Mouse (Mus musculus): Measurements from ENCODE around the gene Folr1. TPM values are rescaled to one million over a fixed set of nuclear protein-coding genes. Genes with fewer than 3 reads are reported as not detected.

Gene Folr1
- polyA plus RNA-seq, 1 experiment: 1.6 TPM

DNA sequence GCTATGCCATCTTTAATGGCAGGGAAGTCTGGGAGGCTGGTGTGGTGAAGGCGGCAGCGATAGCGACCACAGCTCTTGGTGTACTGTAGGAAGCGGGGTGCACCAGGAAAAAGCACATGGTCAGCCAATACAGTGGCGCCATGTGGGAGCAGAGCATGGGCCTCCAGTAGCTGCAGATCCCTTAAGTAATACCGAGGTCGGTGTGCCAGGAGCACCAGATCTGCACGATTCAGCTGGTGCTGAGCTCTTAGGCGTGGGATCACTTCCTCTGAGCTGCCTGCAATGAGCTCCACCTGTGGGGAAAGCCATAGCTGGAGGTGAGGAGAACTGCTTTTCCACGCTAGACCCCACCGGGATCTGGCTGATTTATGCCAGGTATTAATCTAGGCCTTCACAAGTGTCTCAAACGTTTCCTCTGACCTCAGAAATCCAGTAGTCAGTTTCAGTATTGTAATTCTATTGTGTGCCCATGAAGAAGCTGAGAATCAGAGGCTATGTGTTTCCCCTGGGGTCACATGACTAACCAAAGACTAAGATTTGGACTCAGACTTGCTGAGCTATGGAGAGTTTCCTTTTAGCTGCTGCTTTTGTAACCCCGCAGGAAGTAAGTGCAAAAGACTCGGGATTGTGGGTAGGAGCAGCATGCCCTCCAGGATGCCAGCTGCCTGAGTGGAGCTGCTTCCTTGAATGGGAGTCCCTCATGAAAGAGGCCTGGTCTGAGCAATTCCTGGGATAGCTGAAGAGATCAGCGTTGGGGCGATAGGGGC is 29.9 kb upstream of the Folr1 start:
- TF ChIP-seq CTCF (IDR thresholded peaks at IDR 0.05; ENCODE audit: low read depth, low read length): no peak
- no peak for TF ChIP-seq POLR2A (IDR thresholded peaks at IDR 0.05; ENCODE audit: borderline replicate concordance, low read depth, low read length)
- peak overlapping the region; percentile 95 for H3K27ac ChIP-seq (ENCODE audit: insufficient read depth, low read depth, low read length)
- H3K4me3 ChIP-seq (ENCODE audit: insufficient read depth, low read length): peak overlapping the region; percentile 42
- peaks cover 51% of the 10 kb centered on the region for H3K4me1 ChIP-seq (ENCODE audit: control insufficient read depth, insufficient read depth, low read length)

DNA sequence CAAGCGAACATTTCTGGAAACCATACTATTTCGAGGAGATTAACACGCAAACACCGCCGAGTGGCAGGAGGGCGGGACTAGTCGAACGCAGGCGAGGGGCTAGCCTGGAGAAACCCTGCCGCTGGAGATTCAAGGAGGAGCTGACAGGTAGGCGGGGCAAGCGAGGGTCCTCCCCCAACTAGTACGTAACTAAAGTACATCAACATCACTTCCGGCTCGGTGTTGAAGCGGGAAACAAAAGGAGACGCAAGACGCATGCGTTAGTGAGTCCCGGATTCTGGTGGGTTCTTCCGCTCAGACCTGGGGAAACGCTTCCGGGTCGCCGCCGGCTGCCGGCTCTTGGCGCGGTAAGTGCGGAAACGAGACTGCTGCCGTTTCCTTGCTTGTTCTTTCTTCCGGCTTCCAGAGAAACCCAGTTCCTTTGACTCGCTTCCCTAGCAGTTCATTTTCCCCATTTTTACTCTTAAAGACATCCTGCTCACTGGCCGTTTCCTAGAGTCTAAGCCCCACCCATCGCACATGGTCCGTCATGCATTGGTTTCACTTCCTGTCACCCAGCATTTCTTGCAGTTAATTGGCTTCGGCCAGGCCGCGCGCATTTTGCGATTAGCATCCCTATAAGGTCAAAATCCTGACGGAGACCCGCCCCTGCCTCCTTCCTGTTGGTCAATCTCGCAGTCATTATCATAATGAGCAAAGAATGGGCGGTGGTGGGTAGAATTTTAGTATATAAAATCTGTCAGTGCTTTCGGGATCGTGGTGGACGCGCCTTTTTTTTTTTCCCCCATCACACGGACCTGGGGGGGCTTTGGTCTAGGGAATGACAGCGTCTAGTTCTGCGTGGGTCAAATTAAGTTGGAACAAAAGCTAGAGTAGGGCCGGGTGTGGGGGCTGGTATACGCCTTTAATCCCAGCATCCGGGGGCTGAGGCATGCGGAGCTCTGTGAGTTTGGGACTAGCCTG is 25.8 kb upstream of the Folr1 start:
- peaks cover 42% of the 10 kb centered on the region for H3K4me1 ChIP-seq (ENCODE audit: control insufficient read depth, insufficient read depth, low read length)
- H3K27ac ChIP-seq (ENCODE audit: insufficient read depth, low read depth, low read length): peak overlapping the region; percentile 93
- peak overlapping the region; percentile 78 for H3K4me3 ChIP-seq (ENCODE audit: insufficient read depth, low read length)
- TF ChIP-seq CTCF (IDR thresholded peaks at IDR 0.05; ENCODE audit: low read depth, low read length): no peak
- TF ChIP-seq POLR2A (IDR thresholded peaks at IDR 0.05; ENCODE audit: borderline replicate concordance, low read depth, low read length): no peak

DNA sequence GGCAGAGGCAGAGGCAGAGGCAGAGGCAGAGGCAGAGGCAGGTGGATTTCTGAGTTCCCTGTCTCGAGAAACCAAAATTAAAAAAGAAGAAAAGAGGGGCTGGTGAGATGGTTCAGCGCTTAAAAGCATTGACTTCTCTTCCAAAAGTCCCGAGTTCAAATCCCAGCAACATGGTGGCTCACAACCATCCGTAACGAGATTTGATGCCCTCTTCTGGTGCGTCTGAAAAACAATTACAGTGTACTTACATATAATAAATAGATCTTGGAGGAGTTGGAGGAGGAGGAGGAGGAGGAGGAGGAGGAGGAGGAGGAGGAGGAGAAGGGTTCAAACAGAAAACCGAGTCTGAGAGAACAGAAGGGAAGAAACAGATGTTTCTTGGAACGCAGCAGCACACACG is 25.1 kb upstream of the Folr1 start:
- H3K4me1 ChIP-seq (ENCODE audit: control insufficient read depth, insufficient read depth, low read length): peaks cover 36% of the 10 kb centered on the region
- peak overlapping the region; percentile 40 for H3K27ac ChIP-seq (ENCODE audit: insufficient read depth, low read depth, low read length)
- no peak for TF ChIP-seq POLR2A (IDR thresholded peaks at IDR 0.05; ENCODE audit: borderline replicate concordance, low read depth, low read length)
- H3K4me3 ChIP-seq (ENCODE audit: insufficient read depth, low read length): peak overlapping the region; percentile 56

DNA sequence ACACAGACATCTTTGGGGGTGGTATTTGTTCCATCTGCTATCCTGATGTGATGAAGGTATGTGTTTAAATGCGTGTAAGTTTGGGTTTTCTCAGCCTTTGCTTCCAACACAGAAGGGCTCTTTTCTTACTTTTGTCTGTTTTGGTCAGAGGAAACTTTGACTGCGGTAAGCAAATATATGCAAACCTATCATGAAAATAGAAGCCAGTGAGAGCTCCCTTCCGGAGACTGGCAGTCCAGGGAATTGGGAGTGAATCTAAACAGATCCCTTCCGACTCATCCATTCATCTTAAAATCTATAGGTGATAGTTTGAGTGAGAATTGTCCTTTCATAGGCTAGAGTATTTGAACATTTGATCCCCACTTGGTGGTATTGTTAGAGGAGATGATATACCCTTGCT is 17.9 kb upstream of the Folr1 start:
- Histone ChIP-seq H3K4me3 (ENCODE audit: insufficient read depth, low read length) (no peak overlapping the region), H3K4me1 (ENCODE audit: control insufficient read depth, insufficient read depth, low read length) (peaks cover 4% of the 10 kb centered on the region), H3K27ac (ENCODE audit: insufficient read depth, low read depth, low read length) (no peak overlapping the region)
- TF ChIP-seq CTCF (IDR thresholded peaks at IDR 0.05; ENCODE audit: low read depth, low read length) (no peak), POLR2A (IDR thresholded peaks at IDR 0.05; ENCODE audit: borderline replicate concordance, low read depth, low read length) (no peak)

DNA sequence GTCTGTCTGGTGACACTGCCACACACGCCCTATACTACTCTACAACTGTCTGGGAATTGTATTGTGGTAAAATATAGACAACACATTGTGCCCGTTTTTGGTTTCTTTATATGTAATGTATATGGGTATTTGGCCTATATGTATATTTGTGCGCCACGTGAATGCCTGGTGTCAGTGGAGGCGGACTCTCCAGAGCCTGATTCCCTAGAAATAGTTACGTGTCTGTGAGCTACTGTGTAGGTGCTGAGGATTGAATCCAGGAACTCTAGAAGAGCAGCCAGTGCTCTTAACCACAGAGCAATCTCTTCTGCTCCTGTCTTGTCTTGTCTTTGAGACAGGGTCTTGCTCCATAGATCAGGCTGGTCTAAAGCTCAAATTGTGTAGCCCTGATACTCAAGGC is 15.7 kb upstream of the Folr1 start:
- Histone ChIP-seq H3K4me3 (ENCODE audit: insufficient read depth, low read length) (no peak overlapping the region), H3K27ac (ENCODE audit: insufficient read depth, low read depth, low read length) (no peak overlapping the region), H3K4me1 (ENCODE audit: control insufficient read depth, insufficient read depth, low read length) (peaks cover 25% of the 10 kb centered on the region)
- TF ChIP-seq CTCF (IDR thresholded peaks at IDR 0.05; ENCODE audit: low read depth, low read length): no peak
- no peak for TF ChIP-seq POLR2A (IDR thresholded peaks at IDR 0.05; ENCODE audit: borderline replicate concordance, low read depth, low read length)

DNA sequence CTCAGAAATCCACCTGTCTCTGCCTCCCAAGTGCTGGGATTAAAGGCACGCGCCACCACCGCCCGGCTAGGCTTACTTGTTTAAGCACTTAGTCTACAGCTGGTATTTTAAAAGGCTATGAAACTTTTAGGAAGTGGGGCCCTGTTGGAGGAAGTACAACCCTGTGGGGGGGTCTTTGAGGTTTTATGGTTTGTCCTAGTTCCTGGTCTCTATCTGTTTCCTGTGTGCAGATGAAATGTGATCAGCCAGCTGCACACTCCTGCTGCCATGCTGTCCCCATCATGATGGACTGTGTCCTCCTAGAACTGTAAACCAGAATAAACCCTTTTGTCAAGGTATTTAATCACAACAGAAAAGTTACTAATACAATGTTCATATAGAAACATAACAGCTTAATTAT is 13.6 kb upstream of the Folr1 start:
- Histone ChIP-seq H3K4me3 (ENCODE audit: insufficient read depth, low read length) (no peak overlapping the region), H3K27ac (ENCODE audit: insufficient read depth, low read depth, low read length) (peak overlapping the region; percentile 34), H3K4me1 (ENCODE audit: control insufficient read depth, insufficient read depth, low read length) (peaks cover 34% of the 10 kb centered on the region)
- TF ChIP-seq CTCF (IDR thresholded peaks at IDR 0.05; ENCODE audit: low read depth, low read length) (no peak), POLR2A (IDR thresholded peaks at IDR 0.05; ENCODE audit: borderline replicate concordance, low read depth, low read length) (no peak)

DNA sequence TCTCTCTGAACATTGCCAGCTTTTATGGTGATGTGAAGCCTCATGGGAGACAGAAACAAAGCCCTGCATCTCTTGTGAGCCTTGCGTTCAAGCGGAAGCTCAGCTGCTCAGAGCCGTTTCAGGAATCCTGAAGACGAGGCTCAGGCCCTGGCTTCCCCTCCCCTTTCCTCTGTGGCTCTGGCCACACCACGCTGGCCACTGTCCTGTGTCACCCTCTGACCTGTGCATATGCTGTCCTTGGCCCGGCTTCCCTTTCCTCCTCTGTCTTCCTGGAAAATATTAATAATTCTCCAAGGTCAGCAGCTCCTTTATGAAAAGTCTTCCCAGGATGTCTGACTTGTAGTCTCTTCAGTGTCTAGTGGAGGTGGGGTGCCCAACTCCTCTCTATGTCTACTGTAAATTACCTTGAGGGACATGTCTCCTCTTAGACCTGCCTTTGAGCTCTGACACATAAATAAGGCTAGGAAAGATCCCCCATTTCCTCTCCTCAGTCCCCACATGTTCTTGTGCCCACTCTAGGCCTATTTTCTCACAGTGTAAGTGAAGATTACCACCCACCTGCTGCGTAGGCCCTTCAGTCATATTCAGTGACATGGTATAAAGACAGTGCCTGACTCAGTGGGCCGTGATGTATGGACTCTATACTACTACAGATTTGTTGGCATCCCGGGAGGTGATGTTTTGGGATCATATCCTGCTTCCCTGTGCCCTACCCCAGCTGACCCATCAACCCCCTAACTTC is 12.0 kb upstream of the Folr1 start:
- H3K4me3 ChIP-seq (ENCODE audit: insufficient read depth, low read length): no peak overlapping the region
- peaks cover 34% of the 10 kb centered on the region for H3K4me1 ChIP-seq (ENCODE audit: control insufficient read depth, insufficient read depth, low read length)
- H3K27ac ChIP-seq (ENCODE audit: insufficient read depth, low read depth, low read length): peak overlapping the region; percentile 42
- no peak for TF ChIP-seq CTCF (IDR thresholded peaks at IDR 0.05; ENCODE audit: low read depth, low read length)
- no peak for TF ChIP-seq POLR2A (IDR thresholded peaks at IDR 0.05; ENCODE audit: borderline replicate concordance, low read depth, low read length)

DNA sequence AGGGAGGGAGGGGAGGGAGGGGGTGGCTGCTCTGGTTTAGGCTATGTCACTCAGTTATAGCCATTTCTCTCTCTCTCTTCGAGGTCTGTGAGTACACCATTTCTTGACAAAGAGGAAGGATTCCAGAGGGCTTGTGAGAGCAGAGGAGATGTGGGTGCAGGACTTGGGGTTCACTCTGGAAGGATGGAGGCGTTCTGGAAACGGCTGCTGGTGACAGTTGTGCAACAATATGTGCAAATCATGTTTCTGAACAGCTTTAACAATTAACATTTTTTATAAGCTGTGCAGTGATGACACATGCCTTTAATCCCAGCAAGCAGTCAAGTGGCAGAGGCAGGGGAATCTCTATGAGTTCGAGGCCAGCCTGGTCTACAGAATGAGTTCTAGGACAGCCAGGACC is 10.3 kb upstream of the Folr1 start:
- H3K4me3 ChIP-seq (ENCODE audit: insufficient read depth, low read length): no peak overlapping the region
- H3K27ac ChIP-seq (ENCODE audit: insufficient read depth, low read depth, low read length): no peak overlapping the region
- TF ChIP-seq POLR2A (IDR thresholded peaks at IDR 0.05; ENCODE audit: borderline replicate concordance, low read depth, low read length): no peak
- peaks cover 38% of the 10 kb centered on the region for H3K4me1 ChIP-seq (ENCODE audit: control insufficient read depth, insufficient read depth, low read length)

DNA sequence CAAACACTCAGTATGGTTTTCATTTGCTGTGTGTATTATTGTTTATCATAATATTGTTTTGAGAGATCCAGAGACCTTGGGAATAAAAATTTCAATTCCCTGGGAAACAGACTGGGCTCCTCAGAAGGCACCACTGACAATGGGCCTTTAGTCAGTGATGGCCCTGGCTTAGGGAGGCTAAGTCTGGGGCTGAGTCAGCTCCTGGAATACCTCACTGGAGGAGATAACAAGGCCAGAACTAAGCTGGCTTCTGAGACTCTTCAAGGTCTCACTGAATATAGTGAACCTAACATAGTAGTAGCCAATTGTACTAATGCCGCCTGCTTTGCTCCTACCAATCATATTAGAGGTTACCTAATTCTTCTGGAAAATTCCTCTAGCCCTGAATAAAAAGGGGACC is 5.4 kb upstream of the Folr1 start:
- Histone ChIP-seq H3K4me3 (ENCODE audit: insufficient read depth, low read length) (no peak overlapping the region), H3K27ac (ENCODE audit: insufficient read depth, low read depth, low read length) (no peak overlapping the region), H3K4me1 (ENCODE audit: control insufficient read depth, insufficient read depth, low read length) (peaks cover 32% of the 10 kb centered on the region)
- TF ChIP-seq POLR2A (IDR thresholded peaks at IDR 0.05; ENCODE audit: borderline replicate concordance, low read depth, low read length) (no peak), CTCF (IDR thresholded peaks at IDR 0.05; ENCODE audit: low read depth, low read length) (no peak)
